Mouse (Mus musculus): Measurements from ENCODE around the gene Sstr5. TPM values are rescaled to one million over a fixed set of nuclear protein-coding genes. Genes with fewer than 3 reads are reported as not detected.
A peak's percentile ranks its signal among the peaks of the same experiment; 100 is the strongest.

Sstr5 gene
- polyA plus RNA-seq, 1 experiment = 0.11 TPM

DNA sequence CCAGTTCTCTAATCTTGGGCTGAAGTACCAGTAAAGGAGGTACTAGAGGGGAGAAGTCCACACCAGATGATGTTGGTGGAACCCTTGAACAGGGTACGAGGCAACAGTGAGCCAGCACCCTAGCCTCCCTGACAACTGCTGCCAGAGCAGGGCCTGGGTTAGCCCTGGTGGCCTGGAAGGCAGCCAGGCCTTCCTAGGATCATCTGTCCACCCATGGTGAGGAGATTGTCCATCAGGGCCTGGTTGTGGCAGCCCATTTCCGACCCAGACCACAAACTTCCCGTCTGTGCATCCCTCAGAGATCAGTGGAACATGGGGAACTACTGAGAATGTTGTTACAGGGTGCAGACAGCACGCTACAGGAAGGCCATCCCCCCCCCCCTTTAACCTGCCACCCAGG, 5.5 kb upstream of the Sstr5 start:
- TF ChIP-seq CTCF (IDR thresholded peaks at IDR 0.05; ENCODE audit: borderline replicate concordance, insufficient read depth, low read depth, low read length) (no peak), POLR2A (IDR thresholded peaks at IDR 0.05; ENCODE audit: borderline replicate concordance, insufficient read depth, low read length) (no peak)
- Histone ChIP-seq H3K27me3 (ENCODE audit: control insufficient read depth, insufficient read depth, low read length) (no peaks in the 10 kb centered on the region), H3K4me1 (ENCODE audit: control insufficient read depth, insufficient read depth, low read length) (no peaks in the 10 kb centered on the region), H3K27ac (ENCODE audit: insufficient read depth, low read length) (no peak overlapping the region), H3K4me3 (replicated peaks; ENCODE audit: insufficient read depth, low read depth, low read length) (no peak overlapping the region)
- DNase-seq = no peak
- WGBS = 36% methylated on average over 4 of the region's 4 CpGs

DNA sequence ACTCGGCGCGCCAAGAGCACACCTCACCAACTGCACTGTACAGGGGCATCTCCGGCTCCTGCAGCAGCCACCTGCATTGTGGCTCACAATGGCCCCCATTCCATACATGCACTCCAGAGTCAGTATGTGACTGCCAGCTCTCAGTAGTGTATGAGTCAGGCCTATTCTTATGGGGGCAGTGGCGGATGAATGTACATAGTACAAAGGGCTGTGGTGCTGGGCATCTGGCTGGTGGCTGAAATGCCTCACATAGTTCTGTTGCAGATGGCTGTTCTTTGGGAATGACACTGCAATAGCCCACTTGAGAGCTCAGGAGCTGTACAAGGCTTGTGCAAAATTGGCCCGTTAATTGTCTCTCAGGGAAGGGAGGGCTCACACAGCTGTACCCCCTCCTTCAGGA, 15.0 kb downstream of the Sstr5 start:
- 83% methylated on average over 6 of the region's 6 CpGs for WGBS
- DNase-seq = no peak
- Histone ChIP-seq H3K4me3 (replicated peaks; ENCODE audit: insufficient read depth, low read depth, low read length) (no peak overlapping the region), H3K27ac (ENCODE audit: insufficient read depth, low read length) (no peak overlapping the region), H3K4me1 (ENCODE audit: control insufficient read depth, insufficient read depth, low read length) (no peaks in the 10 kb centered on the region), H3K27me3 (ENCODE audit: control insufficient read depth, insufficient read depth, low read length) (no peaks in the 10 kb centered on the region)
- no peak for TF ChIP-seq POLR2A (IDR thresholded peaks at IDR 0.05; ENCODE audit: borderline replicate concordance, insufficient read depth, low read length)
- TF ChIP-seq CTCF (IDR thresholded peaks at IDR 0.05; ENCODE audit: borderline replicate concordance, insufficient read depth, low read depth, low read length) = no peak

DNA sequence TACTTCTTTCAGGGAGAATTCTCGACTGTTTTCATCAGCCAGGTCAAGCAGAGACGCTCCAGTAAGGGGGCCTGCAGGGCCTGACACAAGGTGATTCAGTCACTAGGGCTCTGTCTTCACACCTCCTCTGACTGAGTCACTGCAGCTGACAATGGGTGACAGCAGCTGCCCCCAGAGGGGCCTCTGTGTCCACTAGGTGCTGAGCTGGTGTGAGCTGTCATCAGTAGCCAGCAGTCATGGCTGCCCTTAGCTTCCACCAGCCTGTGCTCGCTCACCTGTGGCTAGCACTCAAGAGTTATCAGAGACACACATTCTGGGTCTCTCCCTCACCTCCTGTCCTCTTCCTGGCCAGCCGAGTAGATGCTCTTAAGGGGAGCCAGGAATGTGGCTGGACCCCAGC, 16.3 kb downstream of the Sstr5 start:
- Histone ChIP-seq H3K27me3 (ENCODE audit: control insufficient read depth, insufficient read depth, low read length) (no peaks in the 10 kb centered on the region), H3K4me3 (replicated peaks; ENCODE audit: insufficient read depth, low read depth, low read length) (no peak overlapping the region), H3K4me1 (ENCODE audit: control insufficient read depth, insufficient read depth, low read length) (no peaks in the 10 kb centered on the region), H3K27ac (ENCODE audit: insufficient read depth, low read length) (no peak overlapping the region)
- no peak for DNase-seq
- 59% methylated on average over 4 of the region's 4 CpGs for WGBS
- TF ChIP-seq POLR2A (IDR thresholded peaks at IDR 0.05; ENCODE audit: borderline replicate concordance, insufficient read depth, low read length) = no peak

DNA sequence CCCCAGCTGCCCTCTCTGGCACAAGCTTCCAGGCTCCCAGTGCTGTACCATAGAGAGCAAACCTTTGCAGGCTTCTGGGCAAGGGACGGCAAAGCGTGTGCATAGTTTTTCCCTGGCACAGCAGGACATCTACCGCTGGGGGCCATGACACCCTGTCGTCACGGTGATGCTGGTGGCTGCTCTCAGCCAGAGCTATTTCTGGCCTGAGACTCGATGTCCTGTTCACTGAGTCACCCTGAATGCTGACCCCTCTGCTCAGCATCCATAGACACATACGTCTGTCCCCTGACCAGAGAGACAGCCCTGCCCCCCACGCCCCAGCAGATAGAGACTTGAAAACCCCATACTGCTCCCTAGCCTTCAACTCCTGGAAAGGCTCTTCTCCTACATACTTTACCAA, 16.9 kb downstream of the Sstr5 start:
- no peak for DNase-seq
- Histone ChIP-seq H3K27me3 (ENCODE audit: control insufficient read depth, insufficient read depth, low read length) (no peaks in the 10 kb centered on the region), H3K4me1 (ENCODE audit: control insufficient read depth, insufficient read depth, low read length) (no peaks in the 10 kb centered on the region), H3K27ac (ENCODE audit: insufficient read depth, low read length) (no peak overlapping the region), H3K4me3 (replicated peaks; ENCODE audit: insufficient read depth, low read depth, low read length) (no peak overlapping the region)
- TF ChIP-seq CTCF (IDR thresholded peaks at IDR 0.05; ENCODE audit: borderline replicate concordance, insufficient read depth, low read depth, low read length) (no peak), POLR2A (IDR thresholded peaks at IDR 0.05; ENCODE audit: borderline replicate concordance, insufficient read depth, low read length) (no peak)
- 27% methylated on average over 8 of the region's 8 CpGs for WGBS

DNA sequence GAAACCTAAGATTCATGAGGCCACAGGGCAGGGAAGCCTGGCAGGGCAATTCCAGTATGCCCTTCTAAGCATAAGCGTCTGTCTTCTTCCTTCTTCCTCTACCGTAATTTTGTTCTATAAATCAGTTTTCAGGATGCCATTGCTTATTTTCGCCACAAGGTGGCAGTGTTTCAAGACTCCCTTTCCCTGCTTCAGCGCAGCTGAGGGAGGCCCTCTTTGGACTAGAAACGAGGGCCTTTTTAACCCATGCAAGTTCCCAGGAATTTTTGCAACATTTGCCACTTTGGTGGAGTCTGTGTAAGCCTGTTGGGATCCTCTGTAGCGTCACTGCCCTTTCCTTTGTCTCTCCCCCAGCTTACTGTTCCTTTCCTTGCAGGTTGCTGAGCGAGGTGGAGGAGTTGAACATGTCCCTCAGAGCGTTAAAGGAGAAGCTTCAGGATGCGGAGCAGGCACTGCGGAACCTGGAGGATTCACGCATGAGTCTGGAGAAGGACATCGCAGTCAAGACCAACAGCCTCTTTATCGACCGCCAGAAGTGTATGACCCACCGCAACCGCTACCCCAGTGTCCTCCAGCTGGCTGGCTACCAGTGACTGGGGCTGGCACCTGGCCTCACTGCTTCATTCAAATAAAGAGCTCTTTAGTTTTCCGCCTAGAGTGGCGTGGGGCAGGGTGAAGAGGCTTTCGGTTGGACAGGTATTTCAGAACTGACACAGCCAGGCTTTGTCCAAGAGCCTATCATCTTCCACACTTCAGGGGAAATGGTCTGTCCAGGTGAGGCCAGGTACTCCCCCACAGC, 20.9 kb downstream of the Sstr5 start:
- no peaks in the 10 kb centered on the region for H3K27me3 ChIP-seq (ENCODE audit: control insufficient read depth, insufficient read depth, low read length)
- 19% methylated on average over 19 of the region's 19 CpGs for WGBS
- no peak overlapping the region for H3K27ac ChIP-seq (ENCODE audit: insufficient read depth, low read length)
- H3K4me1 ChIP-seq (ENCODE audit: control insufficient read depth, insufficient read depth, low read length) = no peaks in the 10 kb centered on the region
- DNase-seq = peak; percentile 37 to 56
- TF ChIP-seq CTCF (IDR thresholded peaks at IDR 0.05; ENCODE audit: borderline replicate concordance, insufficient read depth, low read depth, low read length) = peak; percentile 66
- TF ChIP-seq POLR2A (IDR thresholded peaks at IDR 0.05; ENCODE audit: borderline replicate concordance, insufficient read depth, low read length) = no peak
- H3K4me3 ChIP-seq (replicated peaks; ENCODE audit: insufficient read depth, low read depth, low read length) = no peak overlapping the region

DNA sequence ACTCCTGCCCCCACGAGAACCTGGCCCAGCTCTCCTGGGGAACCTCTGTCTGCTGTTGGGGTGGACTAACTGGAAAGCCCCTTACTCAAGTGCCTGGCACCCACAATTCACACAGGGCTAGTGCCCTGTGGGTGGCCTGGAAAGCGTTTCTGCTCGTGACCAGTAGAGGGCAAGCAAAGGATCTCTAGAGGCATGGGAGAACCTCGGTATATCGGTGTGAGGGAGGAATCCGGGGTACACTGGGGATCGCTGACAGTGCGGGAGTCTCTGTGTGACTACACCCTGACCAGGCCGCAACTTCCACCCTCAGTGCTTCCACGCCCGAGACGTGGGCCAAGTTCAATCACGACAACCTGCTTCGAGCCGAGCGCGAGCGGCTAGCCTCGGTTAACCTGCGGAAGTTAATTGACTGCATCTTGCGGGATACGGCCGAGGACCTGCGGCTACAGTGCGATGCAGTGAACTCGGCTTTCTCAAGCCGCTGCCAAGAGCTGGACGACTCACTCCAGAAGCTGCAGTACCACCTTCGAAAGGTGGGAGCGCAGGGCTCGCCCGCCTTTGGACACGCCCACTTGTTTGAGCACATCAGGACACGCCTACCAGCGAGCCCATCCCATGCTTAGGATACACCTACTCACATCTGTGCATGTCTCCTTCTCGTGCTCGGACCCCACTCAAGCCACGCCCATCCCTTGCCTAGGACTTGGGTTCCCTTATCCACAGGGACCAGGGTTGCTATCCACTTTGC, 22.6 kb downstream of the Sstr5 start:
- no peaks in the 10 kb centered on the region for H3K4me1 ChIP-seq (ENCODE audit: control insufficient read depth, insufficient read depth, low read length)
- WGBS = 3% methylated on average over 38 of the region's 38 CpGs
- TF ChIP-seq POLR2A (IDR thresholded peaks at IDR 0.05; ENCODE audit: borderline replicate concordance, insufficient read depth, low read length) = no peak
- TF ChIP-seq CTCF (IDR thresholded peaks at IDR 0.05; ENCODE audit: borderline replicate concordance, insufficient read depth, low read depth, low read length) = peak; percentile 72
- H3K27me3 ChIP-seq (ENCODE audit: control insufficient read depth, insufficient read depth, low read length) = no peaks in the 10 kb centered on the region
- no peak overlapping the region for H3K27ac ChIP-seq (ENCODE audit: insufficient read depth, low read length)
- peak; percentile 35 to 56 for DNase-seq
- peak overlapping the region; percentile 31 for H3K4me3 ChIP-seq (replicated peaks; ENCODE audit: insufficient read depth, low read depth, low read length)

DNA sequence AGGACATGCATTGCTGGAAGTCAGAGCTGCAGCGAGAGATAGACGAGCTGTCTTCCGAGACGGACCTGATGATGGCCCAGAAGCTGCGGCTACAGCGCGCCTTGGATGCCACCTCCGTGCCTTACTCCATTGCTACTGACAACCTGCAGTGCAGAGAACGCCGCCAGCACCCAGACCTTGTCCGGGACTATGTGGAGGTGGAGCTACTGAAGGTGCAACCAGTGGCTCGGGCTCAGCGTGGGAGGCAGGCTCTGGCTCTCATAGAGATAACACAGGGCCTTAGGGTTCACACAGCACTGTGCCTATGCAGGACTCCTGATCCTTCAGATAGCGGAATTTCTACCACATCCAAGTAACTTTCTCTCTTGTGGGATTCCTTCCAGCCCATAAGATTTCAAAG, 25.0 kb downstream of the Sstr5 start:
- 61% methylated on average over 14 of the region's 14 CpGs for WGBS
- Histone ChIP-seq H3K4me1 (ENCODE audit: control insufficient read depth, insufficient read depth, low read length) (no peaks in the 10 kb centered on the region), H3K4me3 (replicated peaks; ENCODE audit: insufficient read depth, low read depth, low read length) (no peak overlapping the region), H3K27me3 (ENCODE audit: control insufficient read depth, insufficient read depth, low read length) (no peaks in the 10 kb centered on the region), H3K27ac (ENCODE audit: insufficient read depth, low read length) (no peak overlapping the region)
- TF ChIP-seq CTCF (IDR thresholded peaks at IDR 0.05; ENCODE audit: borderline replicate concordance, insufficient read depth, low read depth, low read length) = no peak
- no peak for TF ChIP-seq POLR2A (IDR thresholded peaks at IDR 0.05; ENCODE audit: borderline replicate concordance, insufficient read depth, low read length)
- no peak for DNase-seq

DNA sequence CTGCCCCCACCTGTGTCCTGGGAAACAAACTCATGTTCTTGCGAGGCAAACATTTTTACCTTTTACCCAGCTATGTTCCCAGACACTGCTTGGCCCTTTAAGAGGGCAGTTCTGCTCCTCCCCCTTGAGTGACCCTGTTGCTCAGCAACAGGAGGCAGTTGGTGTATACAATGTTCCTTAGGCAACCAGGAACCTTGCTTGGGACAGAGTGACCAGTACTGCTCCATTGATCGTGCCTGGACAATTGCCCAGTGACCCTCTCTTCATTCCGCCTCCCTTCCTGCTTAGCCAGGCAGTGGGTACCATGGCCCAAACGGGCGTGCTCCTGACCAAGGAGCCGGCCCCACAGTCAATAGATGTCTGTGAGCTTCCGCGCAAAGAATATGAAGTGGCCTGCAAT, 25.7 kb downstream of the Sstr5 start:
- no peak for TF ChIP-seq CTCF (IDR thresholded peaks at IDR 0.05; ENCODE audit: borderline replicate concordance, insufficient read depth, low read depth, low read length)
- no peak for TF ChIP-seq POLR2A (IDR thresholded peaks at IDR 0.05; ENCODE audit: borderline replicate concordance, insufficient read depth, low read length)
- no peak overlapping the region for H3K27ac ChIP-seq (ENCODE audit: insufficient read depth, low read length)
- peak; percentile 15 for DNase-seq

More for the DNA sequence above, 25.7 kb downstream of the Sstr5 start:
- 23% methylated on average over 8 of the region's 8 CpGs for WGBS
- Histone ChIP-seq H3K4me1 (ENCODE audit: control insufficient read depth, insufficient read depth, low read length) (no peaks in the 10 kb centered on the region), H3K4me3 (replicated peaks; ENCODE audit: insufficient read depth, low read depth, low read length) (no peak overlapping the region), H3K27me3 (ENCODE audit: control insufficient read depth, insufficient read depth, low read length) (no peaks in the 10 kb centered on the region)

Measured in cerebellum, adult 2 months (tissue).